9 mouse cellular contexts compared by ENCODE assay signal in the genomic region with DNA sequence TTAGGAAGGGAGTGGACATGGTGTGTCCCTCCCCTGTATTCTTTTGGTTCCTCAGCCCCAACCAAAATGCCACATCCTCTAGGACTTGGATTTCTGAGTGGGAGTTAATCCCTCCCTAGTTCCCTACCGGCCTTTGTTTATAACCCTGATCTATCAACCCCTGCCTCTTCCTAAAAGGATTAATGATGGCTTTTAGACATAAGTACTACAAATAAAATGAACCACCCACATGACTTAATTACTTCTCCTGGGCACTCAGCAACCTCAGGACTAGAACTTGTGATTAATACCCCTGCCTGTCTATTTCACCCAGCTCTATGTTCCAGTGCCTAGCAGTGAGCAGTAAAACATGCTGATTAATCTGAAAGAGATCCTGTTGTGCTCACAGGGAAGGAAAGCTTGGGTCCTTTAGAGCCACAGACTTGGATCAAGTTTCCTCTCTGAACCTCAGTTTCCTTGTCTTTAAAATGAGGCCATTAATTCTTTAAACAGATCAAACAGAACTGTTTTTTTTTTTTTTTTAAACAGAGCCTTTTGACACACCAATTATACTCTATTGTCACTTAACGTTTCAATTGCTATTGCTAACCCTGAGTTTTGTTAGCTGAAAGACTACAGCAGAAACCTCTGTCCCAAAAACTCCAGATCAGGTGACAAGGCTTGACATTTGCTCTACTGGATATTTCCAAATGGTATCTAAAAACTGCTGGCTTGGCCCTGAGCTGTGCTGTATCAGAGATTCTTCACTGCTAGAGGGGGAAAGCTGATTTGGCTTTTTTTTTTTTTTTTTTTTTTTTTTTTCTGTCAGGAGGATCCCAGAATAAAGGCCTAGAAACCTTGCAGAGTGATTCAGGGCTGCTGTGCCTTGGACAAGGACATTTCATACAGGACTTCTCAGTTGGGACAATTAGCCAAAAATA. TPM values are rescaled to one million over a fixed set of nuclear protein-coding genes. Genes with fewer than 3 reads are reported as not detected.
DNase-seq lines count a peak whose midpoint lies in the region; ATAC-seq lines count a peak whose summit lies in the region.
"Had no signal": no experiment of that assay in that cellular context is flagged by ENCODE, and none has a peak within 500 bp of the region (broad histone marks: within the 10 kb centered on the region; RNA-seq: fewer than 3 reads in every experiment).

No protein-coding gene starts in this region.

- H3K9me3 ChIP-seq in hindbrain, embryonic 11.5 days (ENCODE audit: control insufficient read depth, low read length): no peaks in the 10 kb centered on the region
- no peaks in the 10 kb centered on the region for H3K9me3 ChIP-seq in hindbrain, embryonic 16.5 days (ENCODE audit: control insufficient read depth, low read length)
- H3K9me3 ChIP-seq in hindbrain, embryonic 13.5 days: no peaks in the 10 kb centered on the region
- H3K9me3 ChIP-seq in heart, embryonic 12.5 days (replicated peaks): no peaks in the 10 kb centered on the region

- peak; percentile 23 for DNase-seq in hindbrain, embryonic 11.5 days (ENCODE audit: low spot score)
- peak; percentile 25 to 35 for DNase-seq in adrenal gland, postnatal 36 days
- peak; percentile 26 for DNase-seq in retina, embryonic 14.5 days (ENCODE audit: low spot score)
- no peak for DNase-seq in thymus, adult 18-20 months
- DNase-seq: kidney, adult 18-20 months; thymus, adult 2 months had no signal

- no peaks in the 10 kb centered on the region for H3K36me3 ChIP-seq in hindbrain, embryonic 11.5 days (ENCODE audit: control insufficient read depth, insufficient read depth, low read length)
- no peaks in the 10 kb centered on the region for H3K36me3 ChIP-seq in hindbrain, embryonic 16.5 days (ENCODE audit: control insufficient read depth, insufficient read depth, low read length)
- H3K36me3 ChIP-seq in hindbrain, embryonic 13.5 days: no peaks in the 10 kb centered on the region
- H3K36me3 ChIP-seq in heart, embryonic 12.5 days: no peaks in the 10 kb centered on the region

- no peak overlapping the region for H3K27ac ChIP-seq in hindbrain, embryonic 11.5 days (ENCODE audit: low read depth, low read length)
- no peak overlapping the region; the same call in 1 of the 2 replicates for H3K27ac ChIP-seq in hindbrain, embryonic 16.5 days (ENCODE audit: low read depth, low read length)
- no peak overlapping the region for H3K27ac ChIP-seq in hindbrain, embryonic 13.5 days
- no peak overlapping the region for H3K27ac ChIP-seq in heart, embryonic 12.5 days (ENCODE audit: poor library complexity, severe bottlenecking)

- no peak overlapping the region for H3K9ac ChIP-seq in hindbrain, embryonic 11.5 days (ENCODE audit: low read depth, low read length)
- H3K9ac ChIP-seq in hindbrain, embryonic 16.5 days (ENCODE audit: low read depth, low read length): no peak overlapping the region
- no peak overlapping the region for H3K9ac ChIP-seq in hindbrain, embryonic 13.5 days
- H3K9ac ChIP-seq in heart, embryonic 12.5 days: no peak overlapping the region

- WGBS in hindbrain, embryonic 11.5 days: 13% methylated on average over 2 of the region's 2 CpGs
- 11% methylated on average over 2 of the region's 2 CpGs for WGBS in hindbrain, embryonic 16.5 days
- WGBS in hindbrain, embryonic 13.5 days: 9% methylated on average over 2 of the region's 2 CpGs
- WGBS in heart, embryonic 12.5 days: 42% methylated on average over 2 of the region's 2 CpGs

- no peaks in the 10 kb centered on the region for H3K27me3 ChIP-seq in hindbrain, embryonic 11.5 days (ENCODE audit: control insufficient read depth, insufficient read depth, low read length)
- H3K27me3 ChIP-seq in hindbrain, embryonic 16.5 days (replicated peaks; ENCODE audit: control insufficient read depth, insufficient read depth, low read length): no peaks in the 10 kb centered on the region
- H3K27me3 ChIP-seq in hindbrain, embryonic 13.5 days: no peaks in the 10 kb centered on the region
- no peaks in the 10 kb centered on the region for H3K27me3 ChIP-seq in heart, embryonic 12.5 days (replicated peaks)

- H3K4me3 ChIP-seq in hindbrain, embryonic 11.5 days (ENCODE audit: low read depth, low read length): no peak overlapping the region
- H3K4me3 ChIP-seq in hindbrain, embryonic 16.5 days (ENCODE audit: low read length): no peak overlapping the region
- no peak overlapping the region for H3K4me3 ChIP-seq in hindbrain, embryonic 13.5 days
- no peak overlapping the region for H3K4me3 ChIP-seq in heart, embryonic 12.5 days

- H3K4me1 ChIP-seq in hindbrain, embryonic 11.5 days (replicated peaks; ENCODE audit: control insufficient read depth, insufficient read depth, low read length): peaks cover 6% of the 10 kb centered on the region
- H3K4me1 ChIP-seq in hindbrain, embryonic 16.5 days (ENCODE audit: control insufficient read depth, insufficient read depth, low read depth, low read length): peaks cover 24% of the 10 kb centered on the region
- peaks cover 29% of the 10 kb centered on the region for H3K4me1 ChIP-seq in hindbrain, embryonic 13.5 days (replicated peaks)
- H3K4me1 ChIP-seq in heart, embryonic 12.5 days (replicated peaks): peaks cover 19% of the 10 kb centered on the region

- no peak overlapping the region for H3K4me2 ChIP-seq in hindbrain, embryonic 11.5 days (replicated peaks; ENCODE audit: low read depth, low read length)
- H3K4me2 ChIP-seq in hindbrain, embryonic 16.5 days (ENCODE audit: low read length): no peak overlapping the region
- H3K4me2 ChIP-seq in hindbrain, embryonic 13.5 days: 0 out of 2 replicates have a peak overlapping the region, but pooled peaks have one; percentile 13
- H3K4me2 ChIP-seq in heart, embryonic 12.5 days: no peak overlapping the region

- no peak for ATAC-seq in hindbrain, embryonic 11.5 days (ENCODE audit: low FRiP score)
- no peak for ATAC-seq in hindbrain, embryonic 16.5 days
- ATAC-seq in hindbrain, embryonic 13.5 days (ENCODE audit: low FRiP score): no peak
- ATAC-seq in heart, embryonic 12.5 days (ENCODE audit: insufficient number of reproducible peaks, low FRiP score): no peak

RNA-seq across cellular contexts. Expression of a gene that starts 2.1 kb away (rescaled TPM):
- 27.8 and 29.2 TPM in 2 replicates for polyA plus RNA-seq in hindbrain, embryonic 11.5 days (2014; fragmentation: Nextera tagmentation; extraction: Ambion mirVana)
- 22.4 and 25.6 TPM in 2 replicates for polyA plus RNA-seq in hindbrain, embryonic 16.5 days (2015; fragmentation: Nextera tagmentation; extraction: Ambion mirVana)
- total RNA-seq in adrenal gland, postnatal 36 days (2021): 10 to 100 TPM; 26.0 to 43.4 TPM
- 31.3 and 32.1 TPM in 2 replicates for polyA plus RNA-seq in hindbrain, embryonic 13.5 days (2015; fragmentation: Nextera tagmentation; extraction: Ambion mirVana)
- polyA plus RNA-seq in heart, embryonic 12.5 days (2016; fragmentation: Nextera tagmentation; extraction: Ambion mirVana): 7.8 and 8.2 TPM in 2 replicates

Comparison
In these comparisons a context has a peak if more than half of its experiments do, and no peak if none do; other contexts are left out.
1. DNase-seq: peak in hindbrain, embryonic 11.5 days (single experiment), adrenal gland, postnatal 36 days (2 of 2) and retina, embryonic 14.5 days (single experiment); none in thymus, adult 18-20 months (0 of 2).